Mouse (Mus musculus): Measurements from ENCODE around the gene Elavl4. TPM values are rescaled to one million over a fixed set of nuclear protein-coding genes. Genes with fewer than 3 reads are reported as not detected.

The Elavl4 gene
- polyA plus RNA-seq (2016; fragmentation: Nextera tagmentation; extraction: Ambion mirVana) = 185 and 220 TPM in 2 replicates

DNA sequence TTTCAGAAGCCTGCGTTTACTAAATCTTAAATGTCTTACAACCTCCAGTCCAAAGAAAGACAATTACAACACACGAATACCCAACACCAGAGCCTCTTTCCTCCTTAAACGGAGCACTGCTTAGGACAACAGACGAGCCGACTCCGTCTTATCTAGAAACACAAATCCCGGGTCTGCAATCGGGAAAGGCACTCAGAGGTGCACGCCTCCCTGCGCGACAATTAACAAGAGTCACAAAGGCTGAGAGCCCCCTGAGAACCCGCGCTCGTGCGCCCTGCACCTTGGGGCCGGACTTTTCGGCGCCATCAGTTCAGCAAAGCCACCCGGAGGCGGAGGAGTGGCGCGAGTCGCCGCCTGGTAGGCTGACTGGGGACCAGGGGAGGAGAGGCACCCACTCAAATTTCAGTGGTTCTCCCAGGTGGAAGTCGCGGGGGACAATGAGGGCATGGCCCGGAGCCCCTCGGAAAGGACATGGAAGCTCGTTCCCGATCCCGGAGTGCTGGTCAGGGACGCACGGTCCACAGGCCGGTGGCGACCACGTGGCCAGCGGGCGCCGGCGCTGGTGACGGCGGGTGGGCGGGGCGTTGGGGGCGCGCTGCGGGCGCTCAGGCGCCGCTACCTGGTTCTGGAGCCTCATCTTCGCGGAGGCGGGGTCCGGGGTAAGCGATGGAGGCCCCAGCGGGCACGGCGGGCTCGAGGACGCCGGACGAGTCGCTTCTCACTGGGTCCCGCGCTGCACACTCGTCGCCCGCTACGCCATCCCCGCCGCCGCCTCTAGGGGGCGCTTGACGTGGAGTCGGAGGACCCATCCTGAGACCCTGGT lies at the start of gene Elavl4:
TSS of gene Elavl4 (minus strand) at position 732 of the 823 bp plus-strand sequence.
- under 1% methylated on average over 56 of the region's 75 CpGs for WGBS
- H3K36me3 ChIP-seq (replicated peaks) = no peaks in the 10 kb centered on the region
- H3K9ac ChIP-seq = peak within 1 kb of the TSS; percentile 78
- ATAC-seq (ENCODE audit: low FRiP score) = peak; percentile 95
- H3K27me3 ChIP-seq = no peaks in the 10 kb centered on the region
- H3K4me3 ChIP-seq (replicated peaks) = peak within 1 kb of the TSS; percentile 68
- peaks cover 11% of the 10 kb centered on the region for H3K4me1 ChIP-seq
- H3K4me2 ChIP-seq = peak within 1 kb of the TSS; percentile 57
- no peaks in the 10 kb centered on the region for H3K9me3 ChIP-seq
- H3K27ac ChIP-seq = peak within 1 kb of the TSS; percentile 85

DNA sequence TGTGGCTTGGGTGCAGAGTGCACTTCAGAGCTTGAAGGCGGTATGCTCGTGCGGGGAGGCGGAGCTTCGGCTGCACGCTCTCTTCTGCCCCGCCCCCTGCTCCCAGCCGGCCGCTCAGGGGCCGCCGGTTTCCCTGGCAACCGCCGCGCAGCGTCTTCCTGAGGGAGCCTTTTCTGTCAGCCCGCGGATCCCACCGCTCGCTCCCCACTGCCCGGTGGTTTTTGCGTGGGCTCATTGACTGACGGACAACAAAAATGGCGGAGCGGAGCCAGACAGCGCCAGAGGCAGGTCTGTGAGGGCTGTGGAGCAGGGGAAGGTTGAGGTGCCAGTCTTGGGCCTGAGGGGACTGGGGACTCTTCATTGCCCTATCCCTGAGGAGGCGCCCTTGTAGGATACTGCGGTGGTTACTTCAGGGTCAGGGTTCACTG lies 45.9 kb upstream of the Elavl4 start, which contains the start of gene Agbl4:
TSS of gene Agbl4 (plus strand) at position 44 of the 428 bp plus-strand sequence.
- Histone ChIP-seq H3K4me2 (peak within 1 kb of the TSS; percentile 72), H3K9ac (peak within 1 kb of the TSS; percentile 63), H3K36me3 (replicated peaks) (no peaks in the 10 kb centered on the region), H3K9me3 (no peaks in the 10 kb centered on the region), H3K4me3 (replicated peaks) (peak within 1 kb of the TSS; percentile 57), H3K27ac (peak within 1 kb of the TSS; percentile 42; the same call in 1 of the 2 replicates), H3K27me3 (no peaks in the 10 kb centered on the region), H3K4me1 (peaks cover 17% of the 10 kb centered on the region)
- peak; percentile 99 for ATAC-seq (ENCODE audit: low FRiP score)
- WGBS = under 1% methylated on average over 27 of the region's 27 CpGs

DNA sequence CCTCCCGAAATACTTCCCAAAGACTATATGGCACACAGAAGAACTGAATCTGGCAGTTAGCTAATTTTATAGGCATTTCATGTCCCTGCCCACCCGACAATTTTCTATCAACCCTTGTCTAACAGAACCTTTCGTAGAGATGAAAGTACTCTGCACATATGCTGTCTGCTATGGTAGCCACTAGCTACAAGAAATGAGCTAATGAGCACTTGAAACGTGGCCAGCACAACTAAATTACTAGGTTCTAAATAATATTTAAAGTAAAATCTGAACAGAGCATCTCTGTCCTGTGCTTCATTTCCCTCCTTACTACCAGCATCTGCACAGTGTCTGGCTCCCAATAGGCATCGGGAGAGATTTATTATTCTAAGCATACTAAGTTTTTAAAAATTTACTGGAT lies 44.5 kb upstream of the Elavl4 start:
- H3K4me3 ChIP-seq (replicated peaks) = no peak overlapping the region
- H3K27me3 ChIP-seq = no peaks in the 10 kb centered on the region
- no peaks in the 10 kb centered on the region for H3K9me3 ChIP-seq
- WGBS = 54% methylated on average over 5 of the region's 5 CpGs
- no peak for ATAC-seq (ENCODE audit: low FRiP score)
- no peak overlapping the region for H3K9ac ChIP-seq
- H3K4me1 ChIP-seq = peaks cover 17% of the 10 kb centered on the region
- H3K27ac ChIP-seq = no peak overlapping the region
- H3K4me2 ChIP-seq = no peak overlapping the region
- H3K36me3 ChIP-seq (replicated peaks) = no peaks in the 10 kb centered on the region

DNA sequence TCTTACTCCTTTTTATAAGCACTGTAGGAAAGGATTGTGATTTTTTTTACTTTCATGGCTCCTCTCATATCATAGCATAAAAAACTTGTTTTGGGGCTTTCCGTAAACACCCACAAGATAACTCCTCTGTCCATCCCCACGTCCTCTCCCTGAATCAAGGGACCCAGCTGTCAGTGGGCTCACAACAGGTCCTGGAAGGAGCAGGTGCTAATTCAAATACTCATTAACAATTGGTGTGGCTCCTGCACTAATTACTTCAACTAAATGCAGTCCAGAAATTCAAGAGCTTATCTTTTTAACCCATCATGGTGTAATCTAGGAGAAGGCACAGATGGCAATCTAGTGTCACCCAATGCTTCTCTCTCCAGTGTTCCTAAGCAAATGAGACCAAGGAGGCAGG lies 8.9 kb upstream of the Elavl4 start:
- Histone ChIP-seq H3K4me1 (no peaks in the 10 kb centered on the region), H3K4me2 (no peak overlapping the region), H3K9ac (no peak overlapping the region), H3K27ac (no peak overlapping the region), H3K27me3 (no peaks in the 10 kb centered on the region), H3K9me3 (no peaks in the 10 kb centered on the region), H3K4me3 (replicated peaks) (no peak overlapping the region), H3K36me3 (replicated peaks) (no peaks in the 10 kb centered on the region)
- ATAC-seq (ENCODE audit: low FRiP score) = 0 out of 2 replicates have a peak, but pooled peaks have one; percentile 44
- 77% methylated on average over 2 of the region's 2 CpGs for whole genome bisulfite sequencing

DNA sequence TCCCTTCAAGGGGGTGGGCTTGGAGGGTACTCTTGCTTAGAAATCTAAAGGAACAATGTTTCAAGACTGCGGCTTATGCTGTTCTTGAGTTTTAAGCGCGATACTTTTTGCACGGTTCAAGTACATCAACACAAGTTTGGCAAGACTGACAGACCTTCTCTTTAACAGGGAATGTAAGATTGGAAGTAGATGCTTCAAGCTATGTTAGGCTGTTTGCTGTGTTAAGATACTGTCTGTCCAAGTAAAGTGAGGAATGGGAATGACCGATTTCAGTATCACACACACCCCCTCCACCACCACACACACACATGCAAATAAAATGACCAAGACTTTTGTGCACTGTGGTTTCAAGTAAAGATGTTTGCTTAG lies 276 bp upstream of the Elavl4 start:
- Histone ChIP-seq H3K9ac (peak overlapping the region; percentile 78), H3K4me1 (peaks cover 11% of the 10 kb centered on the region), H3K4me3 (replicated peaks) (peak overlapping the region; percentile 68), H3K9me3 (no peaks in the 10 kb centered on the region), H3K4me2 (peak overlapping the region; percentile 57), H3K36me3 (replicated peaks) (no peaks in the 10 kb centered on the region), H3K27ac (peak overlapping the region; percentile 85), H3K27me3 (no peaks in the 10 kb centered on the region)
- 8% methylated on average over 5 of the region's 5 CpGs for WGBS
- ATAC-seq (ENCODE audit: low FRiP score) = no peak; the same call in 1 of the 2 replicates

DNA sequence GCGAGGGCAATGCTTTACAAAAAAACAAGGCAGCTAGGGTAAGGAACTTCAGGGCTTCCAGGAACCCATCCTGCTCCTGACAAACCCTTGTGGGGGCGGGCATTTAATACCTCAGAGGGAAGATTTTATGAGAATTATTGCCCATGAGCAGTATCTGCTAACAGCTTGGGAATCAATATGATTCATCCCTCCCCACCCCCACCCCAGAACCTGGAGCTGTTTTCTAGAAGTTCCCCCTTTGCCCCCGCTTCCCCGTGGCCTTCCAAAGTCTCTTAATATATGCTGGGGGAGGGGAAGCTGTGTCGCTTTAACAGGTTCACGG lies 892 bp downstream of the Elavl4 start:
- Histone ChIP-seq H3K9ac (peak overlapping the region; percentile 78), H3K27me3 (no peaks in the 10 kb centered on the region), H3K27ac (peak overlapping the region; percentile 85), H3K4me3 (replicated peaks) (peak overlapping the region; percentile 68), H3K4me1 (peaks cover 11% of the 10 kb centered on the region), H3K9me3 (no peaks in the 10 kb centered on the region), H3K36me3 (replicated peaks) (no peaks in the 10 kb centered on the region), H3K4me2 (peak overlapping the region; percentile 57)
- no peak for ATAC-seq (ENCODE audit: low FRiP score)
- WGBS = 7% methylated on average over 6 of the region's 6 CpGs

DNA sequence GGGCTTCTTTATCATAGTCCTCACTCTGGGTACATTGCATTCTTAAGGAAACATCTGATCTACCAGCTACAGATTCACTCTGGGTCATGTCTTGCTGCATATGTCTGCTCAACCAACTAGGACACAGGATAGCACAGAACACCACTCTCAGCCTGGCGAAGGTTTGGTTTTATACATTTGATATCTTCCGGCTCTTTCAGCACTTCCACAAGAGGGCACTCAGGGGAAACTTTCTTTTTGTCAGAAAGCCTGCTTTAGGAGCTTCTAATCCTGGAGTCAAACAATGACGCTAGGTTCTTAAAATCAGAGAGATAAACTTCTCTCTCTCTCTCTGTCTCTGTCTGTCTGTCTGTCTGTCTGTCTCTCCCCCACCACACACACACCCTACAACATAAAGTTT lies 27.8 kb downstream of the Elavl4 start:
- no peaks in the 10 kb centered on the region for H3K27me3 ChIP-seq
- H3K27ac ChIP-seq = no peak overlapping the region
- H3K36me3 ChIP-seq (replicated peaks) = no peaks in the 10 kb centered on the region
- ATAC-seq (ENCODE audit: low FRiP score) = no peak
- no peaks in the 10 kb centered on the region for H3K9me3 ChIP-seq
- H3K9ac ChIP-seq = no peak overlapping the region
- H3K4me1 ChIP-seq = no peaks in the 10 kb centered on the region
- no peak overlapping the region for H3K4me2 ChIP-seq
- no peak overlapping the region for H3K4me3 ChIP-seq (replicated peaks)
- WGBS = 60% methylated on average over 3 of the region's 3 CpGs

DNA sequence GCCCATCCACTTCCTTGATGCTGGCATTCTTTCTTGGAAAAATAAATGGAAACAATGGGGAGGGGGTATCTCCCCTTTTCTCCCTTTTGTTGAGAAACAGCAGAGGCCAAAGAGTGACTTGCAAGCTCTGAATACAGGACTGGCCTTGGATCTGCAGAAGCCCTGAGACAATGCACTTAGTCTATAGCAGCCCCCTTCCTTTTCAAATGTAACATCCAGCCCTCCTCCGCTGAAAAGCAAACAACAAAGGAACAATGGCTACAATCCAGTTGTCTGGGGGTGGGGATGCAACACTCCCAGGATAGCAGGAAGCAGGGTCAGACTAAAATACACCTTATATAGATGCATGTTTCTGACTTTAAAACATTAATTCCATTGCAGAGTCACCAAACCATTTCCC lies 39.6 kb downstream of the Elavl4 start:
- no peaks in the 10 kb centered on the region for H3K27me3 ChIP-seq
- H3K27ac ChIP-seq = no peak overlapping the region
- H3K36me3 ChIP-seq (replicated peaks) = no peaks in the 10 kb centered on the region
- WGBS = 9% methylated on average over 1 of the region's 1 CpGs
- H3K4me1 ChIP-seq = peaks cover 6% of the 10 kb centered on the region
- no peaks in the 10 kb centered on the region for H3K9me3 ChIP-seq
- no peak overlapping the region for H3K9ac ChIP-seq
- no peak overlapping the region for H3K4me2 ChIP-seq
- no peak for ATAC-seq (ENCODE audit: low FRiP score)
- H3K4me3 ChIP-seq (replicated peaks) = no peak overlapping the region

DNA sequence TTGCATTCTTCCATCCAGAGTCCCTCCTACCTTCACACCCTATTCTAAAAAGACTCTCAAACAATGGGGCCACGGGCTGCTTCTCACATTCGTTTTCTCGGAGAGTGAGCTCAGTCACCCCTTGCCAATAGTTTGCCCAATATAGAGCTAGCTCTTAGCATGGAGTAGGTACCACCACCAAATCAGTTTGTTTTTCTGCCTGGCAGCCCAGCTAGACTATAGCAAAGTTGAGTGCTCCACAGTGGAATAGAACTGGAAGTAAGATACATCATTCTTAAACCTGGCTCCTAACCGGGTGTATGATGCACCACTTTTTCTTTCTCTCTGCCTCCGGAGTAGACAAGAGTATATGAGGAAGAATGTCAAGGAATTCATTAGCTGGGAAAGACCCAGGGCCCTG lies 44.7 kb downstream of the Elavl4 start:
- no peak for ATAC-seq (ENCODE audit: low FRiP score)
- Histone ChIP-seq H3K27ac (no peak overlapping the region), H3K4me2 (no peak overlapping the region), H3K4me1 (peaks cover under 1% of the 10 kb centered on the region), H3K9me3 (no peaks in the 10 kb centered on the region), H3K4me3 (replicated peaks) (no peak overlapping the region), H3K27me3 (no peaks in the 10 kb centered on the region), H3K9ac (no peak overlapping the region), H3K36me3 (replicated peaks) (no peaks in the 10 kb centered on the region)
- WGBS = 61% methylated on average over 5 of the region's 5 CpGs

DNA sequence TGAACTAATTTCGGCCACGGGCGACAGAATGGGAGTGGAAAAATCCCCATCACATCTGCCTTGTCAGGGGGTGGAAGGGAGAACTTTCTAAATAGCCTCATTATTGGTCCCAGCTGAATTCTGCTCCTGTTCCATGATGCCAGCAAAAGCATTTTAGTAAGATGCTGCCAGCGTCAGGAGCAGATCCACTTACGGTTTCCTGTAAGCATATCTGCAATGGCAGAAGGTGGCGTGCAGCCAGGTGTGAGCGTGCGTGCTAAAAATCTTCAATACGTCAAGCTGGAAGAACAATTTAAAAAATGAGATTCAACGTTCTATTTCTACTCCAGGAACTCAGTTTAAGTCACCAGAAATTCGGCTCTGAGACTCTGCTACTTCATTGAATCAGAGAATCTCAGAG lies 45.1 kb downstream of the Elavl4 start:
- no peaks in the 10 kb centered on the region for H3K36me3 ChIP-seq (replicated peaks)
- WGBS = 88% methylated on average over 11 of the region's 11 CpGs
- no peak overlapping the region for H3K27ac ChIP-seq
- H3K4me2 ChIP-seq = no peak overlapping the region
- no peaks in the 10 kb centered on the region for H3K9me3 ChIP-seq
- ATAC-seq (ENCODE audit: low FRiP score) = no peak
- no peaks in the 10 kb centered on the region for H3K27me3 ChIP-seq
- H3K4me1 ChIP-seq = no peaks in the 10 kb centered on the region
- no peak overlapping the region for H3K4me3 ChIP-seq (replicated peaks)
- no peak overlapping the region for H3K9ac ChIP-seq

DNA sequence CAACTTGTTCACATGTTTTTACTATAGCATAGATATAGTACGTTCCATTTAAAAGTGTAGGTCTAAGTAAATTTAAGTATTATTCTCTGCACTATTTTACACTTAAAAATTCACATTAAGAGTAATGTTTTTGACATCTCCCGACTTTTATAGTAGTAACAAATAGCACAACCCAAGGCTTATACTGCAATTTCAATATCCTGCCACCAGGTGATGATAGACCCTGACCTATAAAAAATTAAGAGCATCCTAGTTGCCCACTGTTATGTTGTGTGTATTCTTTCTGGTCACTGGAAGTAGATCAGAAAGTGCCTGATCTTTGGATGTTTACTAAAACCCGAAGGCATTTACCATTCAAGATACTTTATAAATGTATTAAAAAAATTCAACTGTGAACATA lies 55.9 kb downstream of the Elavl4 start:
- Histone ChIP-seq H3K4me3 (replicated peaks) (no peak overlapping the region), H3K9me3 (no peaks in the 10 kb centered on the region), H3K9ac (no peak overlapping the region), H3K4me1 (peaks cover 8% of the 10 kb centered on the region; the same call in 1 of the 2 replicates), H3K27ac (no peak overlapping the region), H3K4me2 (no peak overlapping the region), H3K27me3 (no peaks in the 10 kb centered on the region), H3K36me3 (replicated peaks) (no peaks in the 10 kb centered on the region)
- ATAC-seq (ENCODE audit: low FRiP score) = no peak
- 87% methylated on average over 3 of the region's 3 CpGs for WGBS

DNA sequence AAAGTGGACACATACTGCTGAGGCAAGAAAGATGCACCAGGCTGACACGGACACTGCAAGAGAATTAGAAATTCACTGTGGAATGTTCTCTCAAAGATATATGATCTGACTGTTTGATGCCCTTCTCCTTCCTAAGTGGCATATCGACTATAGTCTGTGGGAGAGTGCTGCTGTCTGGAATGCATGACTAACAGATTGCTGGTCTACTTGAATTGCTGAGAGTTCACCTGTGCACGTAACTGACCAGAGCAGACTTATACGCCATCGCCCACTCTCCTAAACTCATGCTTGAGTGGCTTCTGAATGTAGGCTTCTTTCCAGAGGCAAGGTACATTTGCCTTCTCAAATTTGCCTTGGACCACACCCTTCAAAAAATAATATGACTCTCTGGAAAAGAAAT lies 58.5 kb downstream of the Elavl4 start:
- 82% methylated on average over 5 of the region's 5 CpGs for WGBS
- no peak for ATAC-seq (ENCODE audit: low FRiP score)
- H3K27ac ChIP-seq = no peak overlapping the region

DNA sequence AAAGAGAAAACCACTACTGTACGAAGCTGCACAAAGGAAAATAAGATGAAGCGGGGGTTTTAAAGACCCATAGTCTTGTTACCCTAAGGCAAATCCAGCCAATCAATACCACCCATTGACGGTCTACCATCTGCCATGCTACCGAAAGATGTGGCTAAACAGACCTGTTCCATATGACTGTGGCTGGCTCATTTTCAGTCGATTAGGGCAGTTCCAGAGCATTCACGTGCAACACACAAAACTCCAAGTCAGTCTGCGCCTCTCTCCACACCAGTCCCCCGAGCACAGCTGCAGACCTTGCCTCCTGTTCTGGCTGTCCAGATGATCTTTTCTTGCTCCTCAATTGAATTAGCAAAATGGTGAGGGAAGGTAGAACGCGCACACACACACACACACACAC lies 59.2 kb downstream of the Elavl4 start:
- Histone ChIP-seq H3K9ac (no peak overlapping the region), H3K4me2 (no peak overlapping the region), H3K9me3 (no peaks in the 10 kb centered on the region), H3K27ac (peak overlapping the region; percentile 42; the same call in 1 of the 2 replicates), H3K36me3 (replicated peaks) (no peaks in the 10 kb centered on the region), H3K27me3 (no peaks in the 10 kb centered on the region), H3K4me1 (peaks cover 18% of the 10 kb centered on the region), H3K4me3 (replicated peaks) (no peak overlapping the region)
- 55% methylated on average over 10 of the region's 10 CpGs for WGBS
- ATAC-seq (ENCODE audit: low FRiP score) = peak; percentile 34; the same call in 1 of the 2 replicates

More for the DNA sequence above, 58.5 kb downstream of the Elavl4 start:
- no peaks in the 10 kb centered on the region for H3K9me3 ChIP-seq
- no peak overlapping the region for H3K4me2 ChIP-seq
- no peaks in the 10 kb centered on the region for H3K36me3 ChIP-seq (replicated peaks)
- H3K4me1 ChIP-seq = peaks cover 14% of the 10 kb centered on the region; the same call in 1 of the 2 replicates
- no peaks in the 10 kb centered on the region for H3K27me3 ChIP-seq
- no peak overlapping the region for H3K4me3 ChIP-seq (replicated peaks)
- no peak overlapping the region for H3K9ac ChIP-seq

Data from forebrain, embryonic 12.5 days (tissue).